Mouse (Mus musculus): Measurements from ENCODE around the gene Ptprm.

Gene Ptprm

DNA sequence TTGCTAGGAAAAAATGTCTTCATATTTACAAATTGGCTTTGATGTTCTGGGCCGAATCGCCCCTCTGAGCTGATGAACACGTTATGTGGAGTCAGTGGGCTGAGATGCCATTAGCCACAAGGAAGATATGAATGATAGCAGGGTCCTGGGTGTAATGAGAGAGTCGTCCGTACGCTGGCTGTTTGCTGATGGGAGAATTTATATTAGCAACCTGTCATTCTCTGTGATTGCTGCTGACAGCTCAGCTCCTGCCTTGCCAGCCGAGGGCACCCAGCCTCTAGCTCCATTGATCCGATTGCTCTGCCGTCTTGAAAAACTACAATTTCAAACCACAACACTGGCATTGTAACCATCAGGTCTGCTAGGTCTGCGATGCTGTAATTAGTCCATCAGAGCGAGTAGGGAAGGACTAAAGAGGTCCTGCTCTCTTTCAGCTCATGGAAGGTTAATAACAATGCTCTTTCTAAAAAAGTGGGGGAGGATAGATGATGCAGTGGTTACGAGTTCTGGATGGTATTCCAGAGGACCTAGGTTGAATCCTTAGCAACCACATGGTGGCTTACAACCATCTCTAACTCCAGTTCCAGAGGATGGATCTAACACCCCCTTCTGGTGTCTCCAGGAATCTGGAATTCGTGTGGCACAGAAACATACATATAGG lies 734.1 kb downstream of the Ptprm start:
- DNase-seq: no peak

GRCm38 (mm10) chr17:66619255-66619826 lies 734.9 kb downstream of the Ptprm start:
- no peak for DNase-seq

Measured in thymus, postnatal 4 days (tissue).